Mouse (Mus musculus) cortical plate, adult 2 months (tissue): Measurements from ENCODE around the gene Tnrc6a.

Experiments used
- CTCF ChIP-seq: fragments of 200-500 bp; IDR thresholded peaks from 2 replicates; pipeline ENCODE4 v1.5.1; 2011; ENCODE audit warnings: mild to moderate bottlenecking, control low read depth, low read length; ENCODE audit not compliant: insufficient read depth; ENCODE audit errors: extremely low read depth
- POLR2A ChIP-seq: fragments of 200-500 bp; IDR thresholded peaks from 2 replicates; pipeline ENCODE4 v1.6.1; 2011; ENCODE audit warnings: mild to moderate bottlenecking, low read length, control low read depth; ENCODE audit not compliant: insufficient read depth; ENCODE audit errors: extremely low read depth

- TF ChIP-seq CTCF (peak; percentile 70), POLR2A (no peak)
Observed at GRCm38 (mm10) chr7:123205261-123205660, 81.6 kb downstream of the Tnrc6a start.
